Mouse (Mus musculus): ENCODE data around the gene Eif4a3. TPM values are rescaled to one million over a fixed set of nuclear protein-coding genes. Genes with fewer than 3 reads are reported as not detected.
A peak's percentile ranks its signal among the peaks of the same experiment; 100 is the strongest.

The Eif4a3 gene
- total RNA-seq (2015) (181 and 188 TPM in 2 replicates), total RNA-seq (2017) (147 TPM in 2 replicates)

DNA sequence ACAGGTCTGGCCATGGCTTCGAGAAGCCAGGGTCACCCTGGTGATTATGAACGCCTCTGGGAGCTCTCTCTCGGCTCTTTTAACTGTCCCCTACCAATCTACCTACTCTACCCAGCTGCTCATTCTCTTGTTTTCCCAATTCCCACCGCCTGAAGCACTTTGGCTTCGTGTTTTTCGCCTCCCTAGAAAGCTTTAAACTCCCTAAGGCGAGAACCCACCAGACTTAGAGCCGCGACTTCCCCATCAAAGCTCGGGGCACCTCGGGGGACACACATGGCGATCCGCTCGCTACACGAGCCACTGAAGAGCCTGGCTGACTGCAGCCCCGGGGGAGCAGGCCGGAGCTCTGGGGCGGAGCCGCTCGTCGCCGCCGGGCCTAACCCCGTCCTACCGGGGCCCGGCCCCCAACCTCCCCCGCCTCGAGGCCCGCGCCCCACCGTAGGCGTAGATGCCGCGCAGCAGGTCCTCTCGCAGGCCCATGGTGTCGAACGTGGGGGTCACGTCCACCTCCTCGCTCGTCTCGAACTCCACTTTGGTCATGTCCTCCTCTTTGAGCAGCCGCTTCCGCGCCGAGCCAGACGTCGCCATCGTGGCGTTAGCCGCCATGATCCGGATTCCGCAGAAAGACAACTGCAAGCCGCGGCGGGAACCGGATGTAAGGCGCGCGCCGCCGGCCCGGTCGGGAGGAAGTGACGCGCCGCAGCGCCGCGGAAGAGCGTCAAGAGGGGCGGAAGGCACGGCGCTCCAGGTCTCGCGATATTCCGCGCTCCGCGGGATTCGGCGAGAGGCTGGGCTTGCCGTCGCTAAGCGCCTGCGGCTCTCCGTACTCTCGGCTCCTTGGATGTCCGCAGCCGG, at the start of gene Eif4a3:
Gene Eif4a3, minus strand, starts transcription at position 699 of the 855 bp plus-strand sequence.
- peak; percentile 97 for ATAC-seq (ENCODE audit: poor library complexity, severe bottlenecking)

DNA sequence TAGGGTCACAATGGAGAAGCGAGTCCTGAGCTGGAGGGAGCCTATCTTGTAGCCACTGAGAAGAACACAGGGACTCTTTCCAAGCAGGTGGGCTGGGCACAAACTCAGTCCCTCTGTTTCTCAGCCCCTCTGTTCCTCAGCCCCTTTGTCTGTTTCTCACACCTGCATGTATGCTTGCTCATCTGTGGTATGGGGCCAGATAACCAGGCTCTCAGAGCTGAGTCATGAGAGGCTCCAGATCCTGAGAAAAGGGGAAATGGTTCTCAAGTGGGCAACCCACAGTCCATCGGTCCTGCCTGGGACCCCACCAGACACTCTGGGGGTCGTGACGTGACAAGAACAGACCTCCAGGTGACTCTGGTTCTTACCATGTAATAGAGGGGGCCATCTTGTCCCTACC, 47.2 kb upstream of the Eif4a3 start:
- ATAC-seq (ENCODE audit: poor library complexity, severe bottlenecking) = no peak

DNA sequence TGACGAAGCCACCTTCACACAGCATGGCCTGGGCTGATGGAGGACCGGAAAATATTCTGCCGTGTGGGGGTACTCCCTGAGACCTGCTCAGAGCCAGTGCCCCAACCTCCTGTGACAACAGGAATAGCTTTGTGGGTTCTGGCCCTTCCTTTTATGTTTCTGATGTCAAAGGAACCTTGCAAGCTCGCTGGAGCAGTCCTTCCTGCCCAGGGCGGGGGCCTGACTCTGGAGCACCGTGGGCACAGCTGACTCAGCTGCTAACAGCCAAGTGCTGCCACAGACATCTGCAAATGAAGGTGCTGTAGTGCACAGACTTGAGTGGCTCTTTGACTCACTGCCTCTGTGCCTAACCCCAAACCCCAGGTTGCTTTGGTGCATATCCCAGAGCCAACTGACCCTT, 45.0 kb upstream of the Eif4a3 start:
- 0 out of 2 replicates have a peak, but pooled peaks have one; percentile 23 for ATAC-seq (ENCODE audit: poor library complexity, severe bottlenecking)

DNA sequence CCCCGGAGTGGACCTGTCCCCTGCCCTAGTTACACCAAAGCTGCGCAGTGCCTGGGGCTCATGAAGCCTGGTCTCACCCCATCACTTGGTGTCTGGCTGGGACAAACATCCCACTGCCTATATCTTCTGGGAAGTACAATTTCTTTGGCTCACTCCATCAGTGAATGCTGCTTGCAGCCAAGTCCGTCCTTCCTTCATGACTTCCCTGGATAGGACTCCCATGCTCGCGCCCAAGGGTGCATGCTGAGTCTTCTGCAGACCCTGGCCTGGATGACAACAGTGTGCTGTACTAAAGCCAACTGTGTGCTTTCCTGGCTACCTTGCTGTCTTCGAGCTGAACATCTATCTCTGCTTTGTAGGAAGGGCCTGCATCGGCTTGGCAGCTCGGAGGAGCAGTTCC, 44.3 kb upstream of the Eif4a3 start:
- ATAC-seq (ENCODE audit: poor library complexity, severe bottlenecking) = no peak

DNA sequence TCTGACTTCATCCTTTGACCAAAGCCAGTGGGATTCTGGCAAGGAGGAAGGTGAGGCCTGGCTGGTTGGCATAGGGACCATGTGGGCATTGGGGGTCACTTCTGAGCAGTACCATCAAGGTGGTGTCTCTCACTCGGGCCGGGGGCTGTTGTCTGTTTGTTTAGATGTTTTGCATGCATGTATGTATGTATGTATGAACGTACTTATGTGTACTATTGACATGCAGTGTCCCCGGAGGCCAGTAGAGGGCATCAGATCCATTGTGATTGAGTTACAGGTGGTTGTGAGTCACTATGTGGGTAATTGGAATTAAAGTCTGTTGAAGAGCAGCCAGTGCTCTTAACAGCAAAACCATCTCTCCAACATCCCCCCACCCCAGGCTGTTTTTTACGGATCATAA, 39.7 kb upstream of the Eif4a3 start:
- ATAC-seq (ENCODE audit: poor library complexity, severe bottlenecking) = peak; percentile 94

DNA sequence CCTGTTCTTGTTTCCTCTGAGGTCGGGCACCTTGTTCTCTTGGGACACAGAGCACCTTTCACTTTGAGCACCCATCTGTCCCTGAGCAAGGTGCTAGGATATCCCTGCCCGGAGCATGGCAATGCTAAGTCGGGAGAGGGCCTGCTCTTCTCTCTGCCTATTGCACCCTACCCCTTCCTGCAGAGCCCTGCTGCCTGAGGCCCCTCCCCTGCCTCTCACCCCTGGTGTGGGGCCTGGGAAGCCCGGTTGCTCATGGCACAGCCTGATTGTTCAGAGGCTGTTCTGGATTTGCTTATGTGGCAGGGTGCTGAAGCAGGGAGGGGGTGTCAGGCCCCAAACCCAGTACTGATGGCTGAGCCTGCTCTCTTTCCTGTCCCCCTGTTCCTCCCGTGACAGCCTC, 39.3 kb upstream of the Eif4a3 start:
- no peak for ATAC-seq (ENCODE audit: poor library complexity, severe bottlenecking)

DNA sequence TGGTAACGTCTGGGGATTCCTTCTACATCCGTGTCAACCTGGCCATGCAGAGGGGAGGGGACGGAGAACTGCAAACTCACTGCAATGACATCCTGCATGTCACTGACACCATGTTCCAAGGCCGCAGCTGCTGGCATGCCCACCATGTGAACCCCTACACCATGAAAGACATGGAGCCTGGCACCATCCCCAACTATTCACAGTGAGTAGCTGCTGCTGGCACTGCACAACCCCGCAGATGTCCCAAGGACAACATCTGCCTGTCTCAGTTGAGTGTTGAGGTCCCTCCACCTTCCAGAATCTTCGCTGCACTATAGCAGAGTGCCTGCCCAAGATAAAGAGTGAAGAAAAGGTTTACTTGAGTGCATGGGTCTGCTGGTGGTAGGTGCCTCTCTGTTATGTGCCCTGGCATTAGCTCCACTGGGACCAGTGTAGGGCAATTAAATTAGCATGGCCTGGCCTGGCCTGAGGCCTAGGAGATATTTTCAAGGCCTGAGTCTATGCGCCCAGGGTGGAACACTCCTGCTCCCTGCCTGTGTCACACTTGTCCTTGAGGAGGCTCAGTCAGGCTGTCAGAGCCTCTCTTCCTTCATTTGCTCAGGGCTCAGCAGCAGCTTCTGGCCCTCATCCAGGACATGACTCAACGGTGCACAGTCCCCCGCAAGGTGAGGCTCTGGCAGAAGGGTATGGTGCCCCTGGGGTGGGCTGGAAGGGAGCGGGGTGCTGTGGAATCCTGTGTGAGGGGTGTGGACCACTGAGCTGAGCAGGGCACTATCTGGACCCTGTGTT, 38.6 kb upstream of the Eif4a3 start:
- no peak for ATAC-seq (ENCODE audit: poor library complexity, severe bottlenecking)

DNA sequence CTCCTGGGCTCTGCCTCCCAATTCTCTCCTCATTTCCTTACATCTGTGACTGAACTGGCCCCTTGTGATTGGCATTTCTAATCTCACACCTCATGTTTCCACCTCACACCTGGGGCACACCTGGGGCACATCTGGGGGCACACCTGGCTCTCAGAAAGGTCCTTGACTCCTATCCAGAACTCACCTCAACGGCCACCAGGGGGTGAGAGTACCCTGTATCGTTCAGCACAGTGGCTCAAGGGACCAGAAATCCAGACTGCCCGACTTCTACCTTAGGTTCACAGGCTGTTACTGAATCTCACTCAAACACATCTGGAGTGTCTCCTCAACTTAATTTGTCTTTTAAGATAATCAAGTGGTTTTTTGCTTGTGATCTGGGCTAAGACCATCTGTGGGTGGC, 32.1 kb upstream of the Eif4a3 start:
- ATAC-seq (ENCODE audit: poor library complexity, severe bottlenecking) = no peak

DNA sequence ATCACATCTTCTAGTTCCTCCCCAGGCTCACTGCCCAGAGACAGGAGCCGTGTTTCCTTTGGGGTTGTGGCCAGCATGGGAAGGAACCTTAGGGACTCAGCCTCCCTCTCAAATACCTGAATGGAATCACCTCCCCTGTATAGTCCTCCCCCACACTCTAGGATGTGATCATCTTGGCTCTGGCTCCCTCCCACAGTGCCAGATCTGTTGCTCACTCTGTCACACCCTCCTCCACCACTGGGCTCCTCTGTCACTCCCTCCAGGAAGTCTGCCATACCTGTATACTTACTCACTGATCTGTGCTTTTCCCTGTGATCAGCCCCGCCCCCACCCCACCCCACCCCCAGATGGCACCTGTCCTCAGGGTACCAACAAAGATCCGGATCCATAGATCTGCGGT, 30.7 kb upstream of the Eif4a3 start:
- ATAC-seq (ENCODE audit: poor library complexity, severe bottlenecking) = no peak

DNA sequence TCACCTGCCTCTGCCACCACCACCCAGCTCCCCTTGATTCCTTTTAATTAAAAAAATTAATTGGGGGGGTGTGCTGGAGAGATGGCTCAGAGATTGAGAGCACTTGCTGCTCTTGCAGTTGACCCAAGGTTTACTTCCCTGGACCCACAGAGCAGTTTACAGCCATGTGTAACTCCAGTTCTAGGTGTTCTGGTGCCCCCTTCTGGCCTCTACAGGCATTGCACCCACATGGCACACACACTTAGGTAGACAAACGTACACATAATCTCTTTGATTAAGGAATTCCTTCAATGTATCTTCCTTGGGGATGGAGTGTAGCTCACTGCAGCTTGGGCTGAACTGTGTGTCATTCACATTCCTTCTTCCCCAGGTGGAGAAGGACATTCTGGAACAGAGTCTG, 25.2 kb upstream of the Eif4a3 start:
- ATAC-seq (ENCODE audit: poor library complexity, severe bottlenecking) = no peak

DNA sequence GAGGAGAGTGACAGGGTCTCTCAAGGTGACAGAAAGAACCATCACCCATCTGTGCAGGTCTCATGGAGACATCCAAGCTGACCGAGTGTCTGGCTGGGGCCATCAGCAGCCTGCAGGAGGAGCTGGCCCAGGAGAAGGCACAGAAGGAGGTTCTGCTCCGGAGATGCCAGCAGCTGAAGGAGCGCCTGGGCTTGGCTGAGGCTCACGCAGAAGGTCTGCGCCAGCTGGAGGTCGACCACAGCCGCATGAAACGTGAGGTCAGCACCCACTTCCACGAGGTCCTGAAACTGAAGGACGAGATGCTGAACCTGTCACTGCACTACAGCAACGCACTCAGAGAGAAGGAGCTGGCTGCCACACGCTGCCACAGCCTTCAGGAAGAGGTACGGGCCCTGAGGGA, 22.6 kb upstream of the Eif4a3 start:
- ATAC-seq (ENCODE audit: poor library complexity, severe bottlenecking) = no peak

DNA sequence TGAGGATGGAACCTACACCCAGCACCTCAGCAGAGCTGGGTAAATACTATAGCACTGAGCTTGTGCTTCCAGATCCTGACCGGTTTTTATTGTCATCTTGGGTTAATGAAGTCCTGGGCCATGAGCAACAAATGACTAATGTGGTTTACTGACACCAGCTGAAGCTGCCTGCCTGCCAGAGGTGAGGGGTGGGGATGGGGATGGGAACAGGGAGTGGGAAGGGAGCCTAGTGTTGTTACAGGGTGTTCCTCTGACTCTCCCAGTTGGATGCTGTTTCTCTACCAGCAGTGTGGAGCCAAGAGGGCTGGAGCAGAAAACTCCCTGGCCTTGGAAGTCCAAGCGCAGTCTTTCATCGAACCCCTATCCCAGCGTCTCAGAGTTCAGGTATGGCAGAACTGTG, 16.8 kb upstream of the Eif4a3 start:
- ATAC-seq (ENCODE audit: poor library complexity, severe bottlenecking) = no peak

DNA sequence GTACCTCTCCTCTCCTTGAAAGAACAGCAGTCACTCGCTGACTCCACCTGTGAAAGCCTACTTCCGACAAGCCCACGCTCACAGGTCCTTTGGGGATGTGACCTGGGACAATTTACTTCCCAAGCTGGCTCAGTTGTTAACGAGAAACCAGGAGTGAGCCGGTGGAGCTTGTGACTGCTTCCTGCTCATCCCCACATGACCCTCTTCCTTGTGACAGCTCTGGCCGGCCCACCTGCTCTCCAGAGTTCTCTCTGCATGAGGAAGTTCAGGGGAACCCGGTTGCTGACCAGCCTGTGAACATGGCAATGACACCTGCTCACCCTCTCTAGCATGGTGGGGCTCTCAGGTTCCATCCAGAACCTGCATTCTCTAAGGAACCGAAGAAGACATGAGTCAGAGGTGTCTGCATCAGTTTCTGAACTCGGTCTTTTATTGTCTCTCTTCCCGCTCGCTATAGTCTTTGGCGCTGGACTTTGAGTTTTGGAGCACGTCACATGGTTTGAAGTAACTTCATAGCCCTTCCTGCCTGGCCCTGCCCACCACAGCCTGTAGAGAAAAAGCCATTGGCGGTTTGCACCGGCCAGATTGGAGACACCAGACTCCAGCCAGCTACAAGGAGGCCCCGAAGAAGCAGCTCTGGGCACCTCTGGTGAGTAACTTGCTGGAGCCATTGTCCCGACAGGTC, 14.5 kb upstream of the Eif4a3 start:
- no peak for ATAC-seq (ENCODE audit: poor library complexity, severe bottlenecking)

DNA sequence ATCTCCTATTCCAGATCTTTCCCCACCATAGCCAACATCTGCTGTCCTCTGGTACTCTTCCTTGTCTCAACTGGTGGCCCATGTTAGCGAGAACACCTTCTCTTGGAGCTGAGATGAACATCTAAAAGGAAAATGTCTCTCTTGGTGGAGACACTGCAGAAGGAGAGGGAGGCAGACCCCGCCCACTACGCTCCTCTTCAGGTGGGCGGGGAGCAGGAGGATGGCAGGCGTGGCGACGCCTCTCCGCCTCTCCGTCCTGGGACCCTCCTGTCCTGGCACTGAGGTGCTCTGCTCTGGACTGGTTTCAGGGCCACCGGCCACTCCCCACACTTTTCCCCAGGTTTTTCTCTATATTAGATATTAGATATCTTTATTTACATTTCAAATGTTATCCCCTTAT, 10.7 kb upstream of the Eif4a3 start:
- no peak for ATAC-seq (ENCODE audit: poor library complexity, severe bottlenecking)

DNA sequence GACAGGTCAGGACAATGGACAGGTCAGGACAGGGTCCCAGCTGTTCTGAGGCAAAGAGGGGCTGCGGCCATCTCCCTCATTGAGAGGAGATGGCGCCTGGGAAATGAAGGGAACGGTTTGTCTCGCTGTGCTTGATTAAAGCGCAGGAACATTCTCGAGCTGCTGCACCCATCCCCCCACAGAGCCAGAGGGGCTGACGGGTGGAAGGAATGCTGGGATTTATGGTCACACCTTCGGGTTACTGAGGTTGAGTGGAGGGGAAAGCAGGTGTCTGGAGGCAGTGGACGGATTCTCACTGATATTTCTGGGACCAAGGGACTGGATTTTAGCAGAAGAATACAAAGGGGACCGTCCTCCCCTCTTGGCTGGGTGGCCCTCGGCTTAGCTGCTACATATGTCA, 8.0 kb upstream of the Eif4a3 start:
- no peak for ATAC-seq (ENCODE audit: poor library complexity, severe bottlenecking)

DNA sequence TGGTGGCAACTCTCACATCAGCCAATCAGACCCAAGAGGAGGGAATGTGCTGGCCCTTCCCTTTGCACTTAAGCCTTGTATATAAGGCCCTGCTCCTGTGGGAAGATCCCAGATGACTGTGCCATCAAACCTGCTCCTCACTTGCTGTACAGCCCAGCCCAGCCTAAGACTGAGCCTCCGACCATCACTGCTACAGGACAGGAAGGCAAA, 7.7 kb upstream of the Eif4a3 start, which contains the start of gene Card14:
Gene Card14, plus strand, starts transcription at position 111 of the 210 bp plus-strand sequence.
- no peak for ATAC-seq (ENCODE audit: poor library complexity, severe bottlenecking)

DNA sequence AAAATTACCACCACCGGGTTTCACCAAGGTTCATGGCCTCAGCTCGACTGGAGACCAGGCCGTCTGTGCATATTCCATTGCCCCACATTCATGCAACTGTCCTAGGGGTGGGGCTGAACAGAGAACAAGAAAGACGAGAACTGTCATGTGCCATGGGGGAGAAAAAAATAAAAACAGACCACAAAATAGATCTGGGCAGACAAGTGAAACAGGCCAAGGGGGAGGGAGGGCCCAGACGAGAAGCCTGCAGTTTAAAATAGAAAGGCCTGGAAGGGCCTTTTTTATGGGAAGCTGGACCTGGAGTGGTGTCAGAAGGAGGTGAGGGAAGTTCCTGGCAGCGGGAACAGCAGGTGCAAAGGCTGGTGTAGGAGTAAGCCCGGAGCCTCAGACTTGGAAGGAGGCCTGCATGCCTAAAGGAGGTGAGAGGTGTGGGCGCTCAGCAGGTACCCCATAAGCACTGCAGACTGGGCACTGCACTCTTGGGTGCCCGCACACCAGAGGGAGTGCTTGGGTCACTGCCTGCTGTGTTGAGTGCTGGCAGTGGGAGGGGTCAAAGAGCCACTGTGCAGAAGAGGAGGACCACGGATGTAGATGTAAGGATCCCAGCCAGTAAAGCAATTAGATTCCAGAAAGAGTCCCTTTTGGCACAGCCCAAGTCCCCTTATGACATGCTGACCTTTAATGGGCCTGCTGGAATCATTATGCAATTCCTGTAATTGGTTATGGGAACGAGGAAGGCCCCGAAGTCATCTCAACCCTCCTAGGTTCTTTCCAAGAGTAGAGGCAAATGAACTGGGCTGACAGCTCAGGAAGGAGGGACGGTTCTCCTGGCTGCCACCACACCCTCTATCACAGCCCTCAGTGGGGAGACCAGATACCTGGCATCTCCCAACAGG, 7.1 kb upstream of the Eif4a3 start:
- no peak for ATAC-seq (ENCODE audit: poor library complexity, severe bottlenecking)

DNA sequence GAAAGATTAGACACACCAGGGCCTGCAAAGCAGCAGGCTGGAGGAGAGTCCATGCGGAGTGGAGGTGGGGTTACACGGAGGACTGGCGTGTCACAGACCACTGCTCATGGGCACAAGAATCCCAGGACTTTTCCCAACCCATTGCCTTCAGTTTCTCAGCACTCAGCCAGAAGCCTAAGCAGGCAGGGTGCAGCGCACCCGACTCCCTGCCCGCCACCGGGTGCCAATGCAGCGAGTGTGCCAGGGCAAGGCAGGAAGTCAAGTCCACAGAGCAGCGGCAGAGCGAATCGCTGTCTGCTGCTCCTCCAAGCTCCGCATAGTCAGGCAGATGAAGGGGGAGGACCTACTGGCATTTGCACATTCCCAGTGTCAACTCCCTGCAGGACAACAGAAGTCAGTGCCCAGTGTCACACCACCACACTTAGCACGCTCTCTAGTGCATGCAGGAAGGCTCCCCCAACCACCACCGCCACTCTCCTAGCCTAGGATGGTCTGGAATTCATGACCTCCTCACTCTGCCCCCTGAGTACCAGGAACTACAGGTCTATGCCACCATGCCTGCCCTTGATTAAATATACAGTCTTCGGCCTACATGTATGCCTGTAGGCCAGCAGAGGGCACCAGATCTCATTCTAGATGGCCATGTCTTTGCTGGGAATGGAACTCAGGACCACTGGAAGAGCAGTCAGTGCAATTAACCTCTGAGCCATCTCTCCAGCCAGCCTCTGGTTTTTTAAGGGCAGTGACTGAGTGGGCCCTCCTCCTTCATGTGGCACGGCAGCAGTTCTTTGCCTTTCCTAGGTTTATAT, 5.2 kb upstream of the Eif4a3 start:
- peak; percentile 80 for ATAC-seq (ENCODE audit: poor library complexity, severe bottlenecking)

DNA sequence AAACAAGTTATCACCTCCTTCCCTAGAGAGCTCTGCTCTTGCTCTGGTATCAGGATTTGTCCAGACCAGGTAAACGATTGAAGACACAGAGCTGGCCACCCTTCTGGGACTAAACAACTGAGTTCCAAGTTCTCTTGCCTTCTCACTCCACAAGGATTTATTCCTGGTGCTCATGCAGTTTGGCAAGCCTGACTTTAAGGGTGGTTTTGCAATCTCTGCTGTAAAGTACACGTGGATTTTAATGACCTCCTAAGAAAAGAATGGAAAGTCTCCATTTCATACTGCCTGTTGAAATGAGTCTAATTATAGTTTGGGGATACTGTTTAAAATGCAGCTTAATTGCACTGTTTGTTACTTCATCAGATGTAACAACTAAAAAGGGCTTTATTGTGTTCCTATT, 1.1 kb upstream of the Eif4a3 start:
- ATAC-seq (ENCODE audit: poor library complexity, severe bottlenecking) = no peak

Data from megakaryocyte, adult 5-6 weeks (primary cell).